Mouse (Mus musculus) brain, embryonic 14.5 days (tissue): ENCODE results near the gene Slc30a9. TPM values are rescaled to one million over a fixed set of nuclear protein-coding genes. Genes with fewer than 3 reads are reported as not detected.
A peak's percentile ranks its signal among the peaks of the same experiment; 100 is the strongest.

ENCODE experiments used
- DNase-seq: peaks from one replicate; pipeline ENCODE4 v3.0.0-alpha.2; 2011; ENCODE audit warnings: low read depth
- CTCF ChIP-seq: fragments of 200-500 bp; IDR thresholded peaks from 2 replicates; pipeline ENCODE4 v1.5.1; 2012; ENCODE audit warnings: inconsistent platforms, mild to moderate bottlenecking, moderate library complexity, borderline replicate concordance; ENCODE audit not compliant: insufficient read depth, insufficient read length; ENCODE audit errors: extremely low read depth
- POLR2A ChIP-seq: fragments of 200-500 bp; IDR thresholded peaks from 2 replicates; pipeline ENCODE4 v1.6.1; 2012; ENCODE audit warnings: mild to moderate bottlenecking, inconsistent platforms, borderline replicate concordance; ENCODE audit not compliant: poor library complexity, insufficient read depth, insufficient read length, severe bottlenecking; ENCODE audit errors: extremely low read depth
- polyA plus RNA-seq: library from polyadenylated mRNA; depleted of rRNA; stranded (reverse); fragments of >200 nt; gene quantifications from 2 replicates; pipeline ENCODE4 v1.2.3, GENCODE M21; 2012; rRNA removed

Gene Slc30a9
- polyA plus RNA-seq, 1 experiment, result 70.6 TPM

GRCm38 (mm10) chr5:67400608-67401480 lies 94.1 kb downstream of the Slc30a9 start:
- DNase-seq, result peak; percentile 76

DNA sequence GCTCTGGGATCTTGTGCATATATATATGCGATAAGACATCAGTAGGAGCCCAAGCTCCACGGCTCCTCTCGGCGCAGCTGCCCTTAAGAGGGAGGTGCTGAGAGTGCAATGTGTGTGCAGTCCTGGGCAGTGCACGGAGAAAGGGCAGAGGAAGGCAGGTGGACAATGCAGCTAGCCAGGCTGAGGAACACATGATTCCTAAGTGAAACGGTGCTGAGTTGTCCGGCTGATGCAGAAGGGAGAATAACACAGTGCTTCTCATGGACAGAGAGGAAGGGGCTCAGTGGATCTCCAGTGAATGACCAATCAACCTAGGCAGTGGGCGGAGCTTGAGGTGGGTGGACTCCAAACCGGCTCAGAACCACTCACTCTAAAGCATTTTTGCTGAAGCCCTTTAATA lies 94.9 kb downstream of the Slc30a9 start:
- TF ChIP-seq CTCF (no peak), POLR2A (no peak)
- DNase-seq, result no peak

More at GRCm38 (mm10) chr5:67400608-67401480, 94.1 kb downstream of the Slc30a9 start:
- TF ChIP-seq CTCF (no peak), POLR2A (no peak)

DNA sequence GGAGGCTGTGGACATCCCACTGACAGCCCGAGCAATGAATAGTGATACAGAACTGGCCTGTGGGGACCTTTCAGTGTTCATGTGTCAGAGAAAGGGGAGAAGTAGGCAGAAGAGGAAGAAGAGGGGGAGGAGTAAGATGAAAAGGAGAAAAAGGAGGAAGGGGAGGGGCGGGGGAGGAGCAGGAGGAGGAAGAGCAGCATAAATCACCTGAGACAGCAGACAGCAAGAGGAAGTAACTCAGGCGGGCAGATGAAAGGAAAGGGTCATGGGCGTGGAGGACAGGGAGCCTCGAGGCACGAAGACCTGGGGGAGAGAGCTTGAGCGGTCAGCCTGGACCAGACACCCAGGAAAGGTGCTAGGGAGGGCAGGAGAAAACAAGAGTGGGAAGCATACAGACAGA lies 97.6 kb downstream of the Slc30a9 start:
- TF ChIP-seq CTCF (no peak), POLR2A (no peak)
- no peak for DNase-seq

GRCm38 (mm10) chr5:67404919-67405318 lies 98.2 kb downstream of the Slc30a9 start:
- no peak for DNase-seq
- TF ChIP-seq CTCF (no peak), POLR2A (no peak)

Other genes starting within 250 kb of the Slc30a9 start
- gene Phox2b, start 207.7 kb upstream of the Slc30a9 start, polyA plus RNA-seq, result 4.6 and 16.8 TPM in 2 replicates
- gene Tmem33, start 46.4 kb upstream of the Slc30a9 start, polyA plus RNA-seq, result 64.7 and 90.7 TPM in 2 replicates
- 4.6 and 9.5 TPM in 2 replicates for gene Bend4, start 121.4 kb downstream of the Slc30a9 start, polyA plus RNA-seq